Mouse (Mus musculus): Measurements from ENCODE around the gene Mecom.

DNA sequence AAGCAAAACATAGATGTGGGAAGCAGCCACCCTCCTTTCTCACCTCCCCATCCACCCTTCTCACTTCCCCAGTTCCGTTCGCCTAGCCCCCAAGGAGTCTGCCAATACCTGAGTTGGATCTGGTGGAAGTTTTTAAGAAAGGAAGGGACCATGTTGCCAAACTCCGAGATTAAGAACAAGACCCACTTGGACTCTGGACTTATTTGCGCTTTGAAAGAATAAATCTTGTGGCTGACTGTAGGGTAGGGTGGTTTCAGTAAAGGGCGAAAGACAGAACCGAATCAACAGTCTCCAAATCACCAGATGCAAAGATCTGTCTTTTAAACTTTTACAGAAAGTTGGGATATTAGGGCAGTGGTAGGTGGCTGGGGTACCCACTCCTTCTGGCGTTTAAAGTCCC is 36.0 kb downstream of the Mecom start:
- TF ChIP-seq POLR2A (IDR thresholded peaks at IDR 0.05; ENCODE audit: borderline replicate concordance, extremely low read depth, insufficient read depth, insufficient read length, poor library complexity, severe bottlenecking) = no peak
- no peak for TF ChIP-seq CTCF (IDR thresholded peaks at IDR 0.05; ENCODE audit: borderline replicate concordance, extremely low read depth, insufficient read depth, insufficient read length)

Measured in brain, embryonic 14.5 days (tissue).